Mouse (Mus musculus): ENCODE results near the gene 1110032A03Rik. TPM values are rescaled to one million over a fixed set of nuclear protein-coding genes. Genes with fewer than 3 reads are reported as not detected.

The 1110032A03Rik gene
- total RNA-seq, 2 experiments from 2014 or later: 29.6 to 30.2 TPM

DNA sequence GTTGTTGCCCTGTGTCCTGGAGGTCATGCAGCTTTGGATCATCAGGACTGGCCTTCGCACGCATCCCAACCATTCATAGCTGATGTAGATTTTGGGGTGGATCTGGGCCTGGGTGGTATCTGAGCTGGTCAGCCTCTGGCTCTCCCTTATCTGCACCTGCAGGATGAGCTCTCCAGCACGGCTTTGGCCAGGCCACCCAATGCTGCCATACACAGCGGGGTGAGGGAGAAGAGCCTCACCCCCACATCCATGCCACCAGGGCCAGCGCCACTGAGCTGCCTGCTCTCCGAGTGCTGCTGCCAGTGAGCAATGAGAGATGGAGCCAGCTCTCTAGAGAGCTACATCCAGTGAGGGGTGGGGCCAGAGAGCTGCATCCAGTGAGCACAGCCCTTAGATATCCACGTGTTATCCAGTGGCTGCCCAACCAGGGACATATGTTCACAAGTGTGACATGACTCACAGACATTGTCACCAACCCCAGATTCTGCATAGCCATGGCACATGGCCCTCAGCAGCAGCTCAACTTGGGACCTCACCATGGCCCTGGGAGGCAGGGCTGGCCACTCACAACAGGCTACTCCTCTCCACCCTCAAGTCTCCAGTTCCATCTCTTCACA, 27.8 kb upstream of the 1110032A03Rik start:
- H3K27ac ChIP-seq: no peak overlapping the region
- no peak for TF ChIP-seq CTCF (conservative IDR thresholded peaks at IDR 0.05)
- H3K4me3 ChIP-seq: no peak overlapping the region
- DNase-seq (ENCODE audit: low spot score in 2 of 2): no peak

DNA sequence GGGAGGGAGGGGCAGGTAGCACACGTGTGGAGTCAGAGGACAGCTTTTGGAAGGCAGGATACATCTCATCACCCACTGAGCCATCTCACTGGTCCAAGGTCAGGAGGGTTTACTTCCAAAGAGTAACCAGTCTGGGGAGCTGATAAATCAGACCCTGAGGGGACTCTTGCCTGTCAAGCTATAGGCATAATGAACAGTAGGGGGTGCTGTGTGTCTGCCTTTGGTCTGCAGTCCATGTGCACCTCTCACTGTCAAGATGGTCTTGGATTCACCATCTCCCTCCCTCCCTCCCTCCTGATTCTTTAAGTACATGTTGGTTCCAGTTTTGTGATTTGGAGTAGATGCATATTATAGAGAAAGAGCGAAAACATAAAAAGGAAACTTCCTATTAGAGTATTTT, 25.7 kb upstream of the 1110032A03Rik start:
- Histone ChIP-seq H3K27ac (no peak overlapping the region), H3K4me3 (no peak overlapping the region)
- TF ChIP-seq CTCF (conservative IDR thresholded peaks at IDR 0.05): peak; percentile 77
- peak in 1 of 2 experiments; percentile 49 for DNase-seq (ENCODE audit: low spot score in 2 of 2)

DNA sequence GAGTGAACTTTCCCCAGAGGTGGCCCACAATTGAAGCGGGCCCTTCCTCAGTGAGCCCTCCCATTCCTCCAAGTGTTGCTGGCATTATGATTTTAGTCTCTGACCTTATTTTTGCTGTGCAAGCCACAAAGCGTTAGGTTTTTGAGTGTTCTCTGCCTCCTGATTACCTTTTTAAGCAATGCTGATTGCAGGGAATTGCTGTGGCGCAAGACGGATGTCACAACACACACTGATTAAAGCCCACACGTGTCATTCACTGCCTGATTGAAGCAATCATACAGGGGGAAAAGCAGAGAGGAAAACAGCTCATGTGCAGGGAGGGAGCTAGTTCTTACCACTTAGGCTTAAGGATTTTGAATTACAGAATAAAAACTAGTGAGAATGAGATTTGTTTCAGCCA, 23.0 kb upstream of the 1110032A03Rik start:
- no peak overlapping the region for H3K4me3 ChIP-seq
- no peak for TF ChIP-seq CTCF (conservative IDR thresholded peaks at IDR 0.05)
- DNase-seq (ENCODE audit: low spot score in 2 of 2): no peak
- no peak overlapping the region for H3K27ac ChIP-seq

DNA sequence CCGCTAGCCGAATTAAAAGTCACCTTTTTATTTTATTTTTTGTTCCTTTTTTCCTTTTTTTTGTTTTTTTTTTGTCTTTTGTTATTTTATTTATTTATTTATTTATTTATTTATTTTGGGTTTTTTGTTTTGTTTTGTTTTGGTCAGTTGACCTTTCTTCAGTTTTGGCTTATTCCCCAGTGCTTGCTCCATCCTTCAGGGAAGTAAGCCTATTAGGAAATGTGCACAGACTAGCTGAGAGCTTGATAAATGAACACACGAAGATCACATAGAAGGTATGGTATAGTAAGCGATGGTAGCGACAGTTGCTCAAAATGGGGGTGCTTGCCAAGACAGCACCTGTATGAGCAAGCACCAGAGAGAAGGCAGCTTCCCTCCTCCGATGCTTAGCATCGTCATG, 22.3 kb upstream of the 1110032A03Rik start:
- no peak for DNase-seq (ENCODE audit: low spot score in 2 of 2)
- no peak for TF ChIP-seq CTCF (conservative IDR thresholded peaks at IDR 0.05)
- Histone ChIP-seq H3K4me3 (no peak overlapping the region), H3K27ac (no peak overlapping the region)

DNA sequence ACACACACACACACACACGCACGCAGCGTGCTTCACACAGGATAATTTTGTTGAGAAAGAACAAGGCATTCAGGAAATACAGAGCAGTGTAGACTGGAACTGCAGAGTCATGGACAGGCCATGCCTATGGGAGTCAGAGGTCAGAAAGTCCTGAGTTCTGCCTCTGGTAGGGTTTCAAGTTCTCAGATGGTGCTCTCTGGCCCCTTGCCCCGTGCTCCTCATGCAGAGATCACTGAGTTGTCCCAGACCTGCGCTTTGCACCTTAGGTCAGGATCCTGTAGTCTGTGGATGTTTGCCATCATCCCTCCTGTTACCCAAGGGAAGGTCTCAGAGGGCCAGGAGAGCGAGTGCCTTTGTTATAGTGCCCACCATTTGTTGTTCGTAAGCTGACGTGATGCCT, 21.5 kb upstream of the 1110032A03Rik start:
- no peak overlapping the region for H3K27ac ChIP-seq
- H3K4me3 ChIP-seq: no peak overlapping the region
- TF ChIP-seq CTCF (conservative IDR thresholded peaks at IDR 0.05): no peak
- DNase-seq (ENCODE audit: low spot score in 2 of 2): no peak

DNA sequence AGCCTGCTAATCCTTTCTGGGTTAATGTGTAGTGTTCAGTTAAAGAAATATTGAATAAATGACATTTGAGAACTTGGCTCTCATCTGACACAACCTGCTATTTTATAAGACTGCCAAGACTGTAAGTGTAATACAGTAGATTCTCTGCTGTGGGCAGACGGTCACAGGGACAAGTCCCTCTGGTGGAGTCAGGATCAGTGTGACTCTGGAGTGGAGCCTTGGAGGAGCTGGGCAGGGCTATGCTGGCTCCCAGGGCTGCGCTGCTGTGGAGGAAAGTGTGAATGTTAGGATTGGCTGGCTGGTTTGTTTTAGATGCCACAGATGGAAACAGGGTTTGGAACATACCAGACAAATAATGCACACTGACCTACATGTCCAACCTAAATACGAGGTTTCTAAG, 19.9 kb upstream of the 1110032A03Rik start:
- DNase-seq (ENCODE audit: low spot score in 2 of 2): no peak
- Histone ChIP-seq H3K4me3 (no peak overlapping the region), H3K27ac (no peak overlapping the region)
- TF ChIP-seq CTCF (conservative IDR thresholded peaks at IDR 0.05): no peak

DNA sequence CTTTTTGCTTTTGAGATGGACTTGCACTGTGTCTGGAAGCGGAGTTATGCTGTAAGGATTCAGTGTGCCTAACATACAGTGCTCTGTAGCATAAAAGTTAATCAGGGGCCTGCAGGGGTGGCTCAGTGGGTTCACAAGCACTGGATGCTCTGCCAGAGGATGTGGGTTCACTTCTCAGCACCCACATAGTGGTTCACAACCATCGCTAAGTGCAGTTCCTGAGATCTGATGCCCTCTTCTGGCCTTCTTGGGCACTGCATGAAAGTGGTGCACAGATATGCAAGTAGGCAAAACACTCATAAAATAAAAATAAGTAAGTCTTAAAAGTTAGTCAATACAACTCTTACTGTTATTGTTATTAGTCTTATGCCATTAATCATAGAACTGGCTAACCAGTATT, 6.8 kb upstream of the 1110032A03Rik start:
- TF ChIP-seq CTCF (conservative IDR thresholded peaks at IDR 0.05): peak; percentile 74
- no peak for DNase-seq (ENCODE audit: low spot score in 2 of 2)
- H3K4me3 ChIP-seq: no peak overlapping the region
- H3K27ac ChIP-seq: no peak overlapping the region

DNA sequence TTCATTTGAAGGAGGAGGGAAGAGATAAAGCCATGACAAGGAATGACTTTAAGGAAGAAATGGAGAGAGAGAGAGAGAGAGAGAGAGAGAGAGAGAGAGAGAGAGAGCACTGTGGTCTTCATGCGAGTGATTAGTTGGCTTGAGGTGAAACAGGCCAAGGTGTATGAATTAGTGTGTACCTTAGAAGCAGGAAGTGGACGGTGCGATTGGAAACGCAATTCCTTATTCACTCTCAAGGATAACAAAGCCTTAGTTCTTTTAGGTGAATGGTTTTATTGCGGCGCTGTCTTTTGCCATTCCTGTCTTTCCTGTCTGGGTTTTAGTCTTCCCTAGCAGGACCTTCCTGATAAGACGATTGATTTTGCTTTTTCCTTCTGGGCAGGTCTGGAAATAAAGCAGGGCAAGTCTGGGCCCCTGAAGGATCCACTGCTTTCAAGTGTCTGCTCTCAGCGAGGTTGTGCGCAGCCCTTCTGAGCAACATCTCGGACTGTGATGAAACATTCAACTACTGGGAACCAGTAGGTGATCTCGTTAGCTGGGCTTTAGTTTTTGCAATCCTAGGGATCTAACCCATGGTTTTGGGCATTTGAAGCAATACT, 941 bp upstream of the 1110032A03Rik start:
- Histone ChIP-seq H3K27ac (no peak overlapping the region), H3K4me3 (peak overlapping the region; percentile 71)
- TF ChIP-seq CTCF (conservative IDR thresholded peaks at IDR 0.05): no peak
- no peak for DNase-seq (ENCODE audit: low spot score in 2 of 2)

DNA sequence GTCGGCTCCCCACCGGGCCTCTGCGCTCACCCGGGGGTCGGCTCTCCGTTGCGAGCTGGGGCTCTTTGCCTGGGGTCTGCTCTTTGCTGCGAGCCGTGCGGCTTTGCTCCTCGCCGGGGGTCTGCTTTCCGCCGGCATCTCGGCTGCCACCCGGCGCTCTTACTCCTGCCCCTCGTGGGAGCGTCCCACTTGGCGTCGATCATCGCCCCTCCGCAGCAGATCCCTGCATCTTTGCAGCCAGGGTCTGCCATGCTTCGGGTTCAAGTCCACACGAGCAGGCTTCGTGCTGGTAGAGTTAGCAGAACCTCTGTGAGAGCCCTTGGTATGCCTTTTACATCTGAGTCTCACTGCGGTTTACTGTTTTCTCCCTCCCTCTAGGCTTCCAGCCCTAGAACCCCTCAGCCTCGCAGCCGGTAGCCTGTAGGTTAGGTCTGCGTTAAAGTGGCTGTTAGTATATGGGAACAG, 374 bp upstream of the 1110032A03Rik start:
- no peak for TF ChIP-seq CTCF (conservative IDR thresholded peaks at IDR 0.05)
- Histone ChIP-seq H3K4me3 (peak overlapping the region; percentile 71), H3K27ac (peak overlapping the region; percentile 90)
- no peak for DNase-seq (ENCODE audit: low spot score in 2 of 2)

DNA sequence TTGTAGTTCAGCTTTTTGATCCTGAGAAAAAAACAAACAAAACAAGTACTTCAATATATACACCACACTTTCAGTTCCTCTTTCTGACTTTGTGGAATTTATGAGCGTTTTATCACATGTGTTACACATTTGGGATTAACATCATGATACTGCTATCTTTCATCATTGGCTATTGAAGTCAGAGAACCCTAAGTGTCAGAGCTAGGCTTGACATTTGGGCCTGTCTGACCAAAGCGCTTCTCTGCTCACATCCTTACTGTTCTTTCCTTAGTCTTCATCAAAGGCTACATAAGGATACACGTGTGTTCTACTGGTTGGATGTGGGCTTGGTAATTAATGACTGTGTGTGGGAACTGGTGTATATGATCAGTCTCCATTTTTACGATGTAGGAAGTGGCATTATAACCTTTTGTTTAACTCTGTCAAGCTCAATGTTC, 1.3 kb downstream of the 1110032A03Rik start:
- no peak for DNase-seq (ENCODE audit: low spot score in 2 of 2)
- no peak for TF ChIP-seq CTCF (conservative IDR thresholded peaks at IDR 0.05)
- H3K27ac ChIP-seq: peak overlapping the region; percentile 90
- H3K4me3 ChIP-seq: peak overlapping the region; percentile 71; the same call in 1 of the 2 replicates

DNA sequence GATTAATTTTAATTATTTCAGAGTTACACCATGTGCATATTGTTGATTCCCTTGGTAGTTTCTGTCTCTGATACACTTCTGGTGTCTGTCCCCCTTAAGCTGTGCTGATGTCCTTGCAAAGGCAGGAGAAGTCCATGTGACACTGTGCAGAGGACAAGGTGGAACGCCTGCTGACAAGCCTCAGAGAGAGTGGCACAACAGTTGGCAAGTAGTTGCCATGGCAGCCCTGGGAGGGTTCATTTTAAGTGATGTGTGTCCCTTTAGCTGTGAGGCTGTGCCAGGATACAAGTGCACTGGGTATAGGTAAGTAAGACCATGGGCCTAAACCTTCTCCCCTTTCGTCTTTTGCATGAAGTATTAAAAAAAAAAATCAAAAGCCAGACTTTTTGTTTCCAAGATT, 5.3 kb downstream of the 1110032A03Rik start:
- DNase-seq (ENCODE audit: low spot score in 2 of 2): no peak
- TF ChIP-seq CTCF (conservative IDR thresholded peaks at IDR 0.05): no peak
- no peak overlapping the region for H3K4me3 ChIP-seq
- no peak overlapping the region for H3K27ac ChIP-seq

DNA sequence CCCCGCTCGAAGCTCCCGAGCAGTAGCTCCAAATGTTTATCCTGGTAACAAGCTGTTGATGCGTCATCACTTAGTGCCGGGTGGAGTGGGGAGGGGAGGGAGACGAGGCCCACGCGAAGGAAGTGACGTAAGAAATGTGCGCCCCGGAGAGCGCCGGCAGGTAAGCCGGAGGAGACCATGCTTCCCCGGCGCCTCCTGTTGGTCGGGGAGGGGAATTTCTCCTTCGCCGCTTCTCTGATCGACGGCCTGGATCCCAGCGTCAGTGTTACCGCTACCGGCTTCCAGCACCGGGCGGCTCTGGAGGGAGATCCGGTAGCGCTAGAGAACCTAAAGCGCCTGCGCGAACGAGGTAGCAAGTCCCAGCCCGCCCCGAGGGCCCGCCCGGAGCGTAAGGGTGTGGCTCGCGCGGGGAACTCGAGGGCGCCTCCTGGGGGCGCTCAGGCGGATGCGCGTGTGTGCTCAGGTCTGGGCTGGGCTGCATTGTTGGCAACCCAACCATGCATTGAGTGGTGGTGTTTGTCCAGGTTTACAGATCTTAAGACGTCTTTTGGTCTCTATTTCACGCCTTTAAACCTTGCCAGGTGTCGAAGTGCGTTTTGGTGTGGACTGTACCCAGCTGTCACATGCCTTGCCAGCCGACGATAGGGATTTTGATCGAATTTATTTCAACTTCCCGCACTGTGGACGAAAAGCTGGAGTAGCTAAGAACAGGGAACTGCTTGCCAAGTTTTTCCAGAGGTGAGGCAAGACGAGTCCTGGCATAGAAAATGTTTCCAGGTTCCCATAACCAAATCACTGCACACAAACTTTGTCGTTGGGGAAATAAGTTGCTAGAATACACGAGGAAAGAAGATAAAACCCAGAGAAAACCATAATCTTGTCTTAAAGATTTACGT, 7.0 kb downstream of the 1110032A03Rik start, which contains the start of gene Fdxacb1:
Fdxacb1 (plus strand) TSS at position 130 of the 896 bp plus-strand sequence.
- H3K27ac ChIP-seq: peak within 1 kb of the TSS; percentile 97
- DNase-seq (ENCODE audit: low spot score in 2 of 2): peak; percentile 99
- TF ChIP-seq CTCF (conservative IDR thresholded peaks at IDR 0.05): peak; percentile 96; the same call in 1 of the 2 replicates

DNA sequence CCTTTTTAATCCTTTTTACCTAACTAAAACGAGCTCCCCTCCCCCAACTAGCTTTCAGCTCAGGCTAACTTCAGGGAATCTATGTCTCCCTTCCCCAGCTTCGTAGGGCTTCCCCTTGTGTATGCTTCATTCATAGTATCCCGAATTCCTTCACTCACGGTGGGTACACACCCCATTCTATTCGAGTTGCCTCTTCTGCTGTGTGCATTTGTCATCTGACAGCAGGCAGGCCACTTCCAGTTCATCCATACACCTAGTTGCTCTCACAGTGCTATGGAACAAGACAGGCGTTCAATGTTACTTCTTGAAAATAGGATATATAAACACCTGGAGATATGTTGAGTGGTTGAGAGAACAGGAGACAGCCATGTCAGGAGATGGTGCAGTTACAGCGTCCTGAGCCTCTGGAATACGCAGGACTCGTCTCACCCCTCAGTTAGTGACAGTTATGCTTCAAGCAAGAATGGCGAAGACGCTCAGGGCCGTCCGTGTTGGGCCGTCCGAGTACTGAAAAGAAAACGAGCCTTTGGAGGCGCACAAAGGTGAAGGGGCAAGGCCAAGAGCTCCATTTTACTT, 7.7 kb downstream of the 1110032A03Rik start:
- no peak for DNase-seq (ENCODE audit: low spot score in 2 of 2)
- no peak for TF ChIP-seq CTCF (conservative IDR thresholded peaks at IDR 0.05)
- peak overlapping the region; percentile 78 for H3K4me3 ChIP-seq
- peak overlapping the region; percentile 97 for H3K27ac ChIP-seq

More for the DNA sequence above, 7.0 kb downstream of the 1110032A03Rik start, which contains the start of gene Fdxacb1:
- H3K4me3 ChIP-seq: peak within 1 kb of the TSS; percentile 78
